Mouse (Mus musculus): ENCODE data around the gene Tesk1. TPM values are rescaled to one million over a fixed set of nuclear protein-coding genes. Genes with fewer than 3 reads are reported as not detected.

Gene Tesk1
- polyA plus RNA-seq (2012; rRNA removed) = 2.4 and 2.7 TPM in 2 replicates

GRCm38 (mm10) chr4:43441639-43442038 is at the start of gene Tesk1:
Tesk1 (plus strand) TSS chr4:43441939.

GRCm38 (mm10) chr4:43428946-43429345 is 12.8 kb upstream of the Tesk1 start, which contains the start of gene Fam166b:
Fam166b (minus strand) TSS chr4:43429134.

GRCm38 (mm10) chr4:43454041-43454836 is 12.5 kb downstream of the Tesk1 start, which contains the start of gene Cd72:
Cd72 (minus strand) TSS chr4:43454628.

GRCm38 (mm10) chr4:43483535-43484091 is 41.9 kb downstream of the Tesk1 start, which contains the start of gene Sit1:
Sit1 (minus strand) TSS chr4:43483734.

GRCm38 (mm10) chr4:43492821-43493185 is 51.1 kb downstream of the Tesk1 start, which contains the start of gene Ccdc107:
Ccdc107 (plus strand) TSS chr4:43492900.

Other genes starting within 250 kb of the Tesk1 start
- 0.07 and 0.09 TPM in 2 replicates for gene Atp8b5, start 174.8 kb upstream of the Tesk1 start, polyA plus RNA-seq (2012; rRNA removed)
- 0.39 and 0.45 TPM in 2 replicates for gene Rusc2, start 60.0 kb upstream of the Tesk1 start, polyA plus RNA-seq (2012; rRNA removed)
- 0.02 TPM in 1 of 2 replicates, not detected in the other for gene Fam166b, start 12.8 kb upstream of the Tesk1 start, polyA plus RNA-seq (2012; rRNA removed)
- 0.20 and 0.38 TPM in 2 replicates for gene Cd72, start 12.7 kb downstream of the Tesk1 start, polyA plus RNA-seq (2012; rRNA removed)
- gene Sit1, start 41.8 kb downstream of the Tesk1 start, polyA plus RNA-seq (2012; rRNA removed) = 0.06 TPM in 1 of 2 replicates, not detected in the other
- 32.7 and 38.7 TPM in 2 replicates for gene Ccdc107, start 51.0 kb downstream of the Tesk1 start, polyA plus RNA-seq (2012; rRNA removed)
- gene Arhgef39, start 57.8 kb downstream of the Tesk1 start, polyA plus RNA-seq (2012; rRNA removed) = 33.9 and 38.3 TPM in 2 replicates
- gene Car9, start 65.0 kb downstream of the Tesk1 start, polyA plus RNA-seq (2012; rRNA removed) = 0.53 and 0.58 TPM in 2 replicates
- gene Tpm2, start 81.8 kb downstream of the Tesk1 start, polyA plus RNA-seq (2012; rRNA removed) = 9.7 and 20.6 TPM in 2 replicates
- 10.3 and 12.2 TPM in 2 replicates for gene Creb3, start 120.4 kb downstream of the Tesk1 start, polyA plus RNA-seq (2012; rRNA removed)
- 27.3 and 31.5 TPM in 2 replicates for gene Tln1, start 120.8 kb downstream of the Tesk1 start, polyA plus RNA-seq (2012; rRNA removed)
- 13.7 and 16.2 TPM in 2 replicates for gene Rgp1, start 136.8 kb downstream of the Tesk1 start, polyA plus RNA-seq (2012; rRNA removed)
- 11.1 and 12.8 TPM in 2 replicates for gene Gba2, start 136.9 kb downstream of the Tesk1 start, polyA plus RNA-seq (2012; rRNA removed)
- not detected in 2 replicates for gene Msmp, start 142.6 kb downstream of the Tesk1 start, polyA plus RNA-seq (2012; rRNA removed)
- gene Npr2, start 190.0 kb downstream of the Tesk1 start, polyA plus RNA-seq (2012; rRNA removed) = 1.5 and 1.9 TPM in 2 replicates
- gene Spag8, start 211.7 kb downstream of the Tesk1 start, polyA plus RNA-seq (2012; rRNA removed) = 0.12 and 0.27 TPM in 2 replicates
- 28.3 and 30.4 TPM in 2 replicates for gene Hint2, start 214.5 kb downstream of the Tesk1 start, polyA plus RNA-seq (2012; rRNA removed)
- gene Tmem8b, start 227.0 kb downstream of the Tesk1 start, polyA plus RNA-seq (2012; rRNA removed) = 0.18 and 0.26 TPM in 2 replicates
- 0.02 TPM in 2 replicates for gene Fam221b, start 227.2 kb downstream of the Tesk1 start, polyA plus RNA-seq (2012; rRNA removed)